Mouse (Mus musculus) bone marrow macrophage, adult 2 months (primary cell): ENCODE data around the gene Selenow.

Experiments
- CTCF ChIP-seq: IDR thresholded peaks from 2 replicates; pipeline ENCODE4 v1.5.1; 2012; ENCODE audit warnings: low read depth, mild to moderate bottlenecking, low read length, moderate library complexity
- POLR2A ChIP-seq: IDR thresholded peaks from 2 replicates; pipeline ENCODE4 v1.6.1; 2012; ENCODE audit warnings: mild to moderate bottlenecking, low read depth, low read length, borderline replicate concordance

- TF ChIP-seq POLR2A, result no peak
- TF ChIP-seq CTCF, result no peak
These were observed 406 bp downstream of the Selenow start for GRCm38 (mm10) chr7:15921796-15922195.
